Mouse (Mus musculus): ENCODE data around the gene Glcci1. TPM values are rescaled to one million over a fixed set of nuclear protein-coding genes. Genes with fewer than 3 reads are reported as not detected.
A peak's percentile ranks its signal among the peaks of the same experiment; 100 is the strongest.

The Glcci1 gene
- total and polyA plus RNA-seq, 2 experiments from 2014 or later: 9.9 to 26.4 TPM

DNA sequence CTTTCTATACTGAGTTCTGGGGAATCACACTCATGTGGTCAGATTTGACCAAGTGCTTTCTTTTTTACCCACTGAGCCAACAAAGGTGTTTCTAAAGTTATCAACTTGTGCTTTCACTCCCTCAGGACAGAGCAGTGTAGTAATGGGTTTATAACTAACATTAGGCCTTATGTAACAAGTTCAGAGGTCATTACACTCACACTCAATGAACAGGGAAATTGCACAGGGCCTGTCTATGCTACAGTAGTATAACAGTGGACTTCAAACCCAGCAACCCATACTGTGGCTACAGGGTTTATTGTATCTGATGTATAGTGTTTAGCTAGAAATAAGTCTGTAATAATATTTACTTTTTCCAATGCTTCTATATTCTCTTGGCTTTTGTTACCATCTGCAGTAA, 2.8 kb upstream of the Glcci1 start:
- no peak overlapping the region for H3K27ac ChIP-seq (ENCODE audit: low read depth, low read length)
- no peak for TF ChIP-seq CTCF (IDR thresholded peaks at IDR 0.05; ENCODE audit: low read depth)

DNA sequence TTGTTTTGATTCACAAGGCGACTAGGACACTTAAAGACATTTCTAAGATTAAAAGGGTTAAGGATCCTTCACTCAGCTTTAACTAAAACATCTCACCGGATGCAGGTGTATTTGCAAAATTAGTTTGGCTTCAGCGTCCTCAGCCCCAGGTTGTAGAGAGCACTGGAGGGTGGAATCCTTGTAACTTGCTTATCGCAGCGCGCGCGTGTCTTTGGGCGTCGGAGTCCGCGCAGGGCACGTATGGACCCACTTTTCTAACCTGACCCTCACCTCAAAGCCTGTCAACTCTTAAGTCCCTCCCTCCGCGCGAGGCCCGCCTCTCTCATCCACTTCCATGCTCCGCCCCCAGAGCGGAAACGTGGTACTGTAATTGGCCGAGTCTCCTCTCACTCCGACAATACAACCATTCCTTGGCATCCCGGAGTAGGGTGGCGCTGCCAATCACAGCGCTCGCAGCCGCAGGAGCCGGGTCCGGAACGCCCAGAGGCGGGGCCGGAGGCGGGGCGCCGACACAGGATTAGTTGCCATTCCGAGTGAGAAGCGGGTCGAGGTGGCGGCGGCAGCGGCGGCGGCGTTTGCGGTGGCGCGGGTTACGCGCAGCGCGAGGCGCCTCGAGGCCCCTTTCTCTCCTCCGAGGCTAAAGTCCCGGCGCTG, 390 bp upstream of the Glcci1 start:
- Histone ChIP-seq H3K4me1 (ENCODE audit: insufficient read depth) (peaks cover 18% of the 10 kb centered on the region), H3K9ac (peak overlapping the region; percentile 92), H3K27ac (ENCODE audit: low read depth, low read length) (peak overlapping the region; percentile 99), H3K36me3 (ENCODE audit: insufficient read depth) (no peaks in the 10 kb centered on the region), H3K9me3 (ENCODE audit: low read length) (no peaks in the 10 kb centered on the region), H3K4me2 (ENCODE audit: low read depth) (peak overlapping the region; percentile 63), H3K4me3 (ENCODE audit: low read depth, low read length) (peak overlapping the region; percentile 84), H3K27me3 (ENCODE audit: insufficient read depth, low read length) (no peaks in the 10 kb centered on the region)
- WGBS: under 1% methylated on average over 55 of the region's 56 CpGs
- peak; percentile 99 for ATAC-seq
- no peak; the same call in 1 of the 2 replicates for TF ChIP-seq CTCF (IDR thresholded peaks at IDR 0.05; ENCODE audit: low read depth)
- peak; percentile 99 for DNase-seq

More for the DNA sequence above, 2.8 kb upstream of the Glcci1 start:
- ATAC-seq (no peak), DNase-seq (no peak)
- Histone ChIP-seq H3K27me3 (ENCODE audit: insufficient read depth, low read length) (no peaks in the 10 kb centered on the region), H3K9ac (no peak overlapping the region), H3K9me3 (ENCODE audit: low read length) (no peaks in the 10 kb centered on the region), H3K4me3 (ENCODE audit: low read depth, low read length) (no peak overlapping the region), H3K36me3 (ENCODE audit: insufficient read depth) (no peaks in the 10 kb centered on the region), H3K4me2 (ENCODE audit: low read depth) (no peak overlapping the region), H3K4me1 (ENCODE audit: insufficient read depth) (peaks cover 3% of the 10 kb centered on the region; the same call in 1 of the 2 replicates)

DNA sequence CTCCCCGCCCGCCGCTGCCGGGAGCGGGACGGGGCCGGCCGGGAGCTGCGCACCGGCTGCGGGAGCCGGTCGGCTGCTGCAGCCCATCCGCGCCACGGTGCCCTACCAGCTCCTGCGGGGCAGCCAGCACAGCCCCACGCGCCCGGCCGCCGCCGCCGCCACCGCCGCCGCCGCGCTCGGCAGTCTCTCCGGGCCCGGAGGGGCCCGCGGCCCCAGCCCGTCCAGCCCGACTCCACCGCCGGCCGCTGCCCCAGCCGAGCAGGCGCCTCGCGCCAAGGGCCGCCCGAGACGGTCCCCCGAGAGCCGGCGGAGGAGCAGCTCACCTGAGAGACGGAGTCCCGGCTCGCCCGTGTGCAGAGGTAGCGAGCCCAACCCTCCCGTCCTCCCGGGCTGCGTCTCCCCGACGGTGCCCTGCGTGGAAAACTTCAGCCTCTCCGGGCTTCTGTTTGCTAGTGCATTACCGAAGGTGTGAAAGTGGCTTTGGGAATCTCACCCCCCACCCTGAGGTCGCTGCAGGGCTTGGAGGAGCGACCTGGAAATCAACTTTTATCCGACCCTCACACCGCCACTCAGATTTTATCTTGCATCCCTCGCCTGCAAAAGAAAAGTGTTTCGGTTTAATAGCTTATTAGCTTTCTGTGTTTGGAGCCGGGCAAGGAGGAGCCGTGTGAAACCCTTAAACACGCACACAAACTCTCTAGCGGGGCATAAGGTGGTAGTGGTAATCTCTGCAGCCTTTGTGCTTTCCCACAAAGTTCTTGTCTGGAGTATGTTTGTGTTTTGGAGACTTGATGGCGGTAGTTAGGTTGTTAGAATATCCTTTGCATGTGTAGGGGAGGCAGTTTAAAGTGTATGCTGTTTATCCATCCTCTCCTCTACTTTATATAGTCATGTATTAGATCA, 812 bp downstream of the Glcci1 start:
- Histone ChIP-seq H3K4me2 (ENCODE audit: low read depth) (peak overlapping the region; percentile 63), H3K27me3 (ENCODE audit: insufficient read depth, low read length) (no peaks in the 10 kb centered on the region), H3K36me3 (ENCODE audit: insufficient read depth) (no peaks in the 10 kb centered on the region), H3K9ac (peak overlapping the region; percentile 92), H3K4me3 (ENCODE audit: low read depth, low read length) (peak overlapping the region; percentile 84), H3K9me3 (ENCODE audit: low read length) (no peaks in the 10 kb centered on the region), H3K4me1 (ENCODE audit: insufficient read depth) (peaks cover 18% of the 10 kb centered on the region), H3K27ac (ENCODE audit: low read depth, low read length) (peak overlapping the region; percentile 99)
- ATAC-seq: no peak
- DNase-seq: peak; percentile 51
- TF ChIP-seq CTCF (IDR thresholded peaks at IDR 0.05; ENCODE audit: low read depth): no peak
- under 1% methylated on average over 61 of the region's 73 CpGs for WGBS

DNA sequence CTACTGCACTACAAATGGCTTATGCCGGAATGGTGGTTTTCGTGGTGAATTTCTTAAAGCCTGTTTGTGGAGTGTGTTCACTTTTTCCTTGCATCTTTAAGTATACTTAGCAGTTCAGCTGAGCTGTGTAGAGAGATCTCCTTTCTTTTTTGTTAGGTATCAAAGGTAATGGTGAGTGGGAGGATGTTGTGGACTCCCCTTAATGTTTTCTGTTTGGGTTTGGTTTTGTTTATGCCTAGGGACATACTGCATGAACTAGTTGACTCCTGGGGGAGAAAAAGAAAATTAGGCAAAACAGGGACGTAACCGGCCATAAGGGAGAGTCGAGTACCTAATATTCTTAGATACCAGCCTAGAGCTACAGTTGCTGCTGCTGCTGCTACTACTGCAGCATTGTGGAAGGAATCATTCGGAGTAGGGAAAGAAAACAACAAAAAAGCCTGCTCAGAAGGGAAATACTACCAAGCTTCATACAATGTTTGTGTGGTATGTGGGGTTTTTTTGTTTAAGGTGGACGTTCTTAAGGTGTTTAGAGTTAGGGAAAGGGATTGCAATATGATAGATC, 1.5 kb downstream of the Glcci1 start:
- peak overlapping the region; percentile 99; the same call in 1 of the 2 replicates for H3K27ac ChIP-seq (ENCODE audit: low read depth, low read length)
- H3K4me1 ChIP-seq (ENCODE audit: insufficient read depth): peaks cover 18% of the 10 kb centered on the region
- ATAC-seq: no peak
- WGBS: under 1% methylated on average over 7 of the region's 7 CpGs
- peak overlapping the region; percentile 84 for H3K4me3 ChIP-seq (ENCODE audit: low read depth, low read length)
- peak overlapping the region; percentile 92 for H3K9ac ChIP-seq
- no peaks in the 10 kb centered on the region for H3K27me3 ChIP-seq (ENCODE audit: insufficient read depth, low read length)
- no peaks in the 10 kb centered on the region for H3K9me3 ChIP-seq (ENCODE audit: low read length)
- TF ChIP-seq CTCF (IDR thresholded peaks at IDR 0.05; ENCODE audit: low read depth): no peak
- peak; percentile 33 for DNase-seq
- H3K36me3 ChIP-seq (ENCODE audit: insufficient read depth): no peaks in the 10 kb centered on the region
- H3K4me2 ChIP-seq (ENCODE audit: low read depth): peak overlapping the region; percentile 63

DNA sequence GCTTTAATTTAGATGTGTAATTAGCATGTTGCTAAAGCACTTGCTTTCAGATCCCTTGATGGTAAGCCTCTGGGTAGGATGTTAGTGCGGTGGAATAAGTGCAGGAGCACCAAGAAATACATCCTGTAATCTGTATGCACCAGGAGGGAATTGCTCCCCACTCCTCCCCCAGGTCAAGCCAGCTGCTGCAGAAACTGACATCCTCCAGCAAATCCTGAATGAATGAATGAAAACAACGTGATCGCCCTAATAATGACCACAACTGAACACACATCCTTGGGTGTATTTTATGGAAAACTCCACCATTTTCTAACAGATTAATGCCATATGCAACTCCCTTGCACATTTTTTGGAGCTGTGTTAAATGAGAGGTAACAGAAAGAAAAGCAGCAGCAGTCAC, 2.0 kb downstream of the Glcci1 start:
- TF ChIP-seq CTCF (IDR thresholded peaks at IDR 0.05; ENCODE audit: low read depth): no peak
- Histone ChIP-seq H3K36me3 (ENCODE audit: insufficient read depth) (no peaks in the 10 kb centered on the region), H3K27ac (ENCODE audit: low read depth, low read length) (no peak overlapping the region), H3K9me3 (ENCODE audit: low read length) (no peaks in the 10 kb centered on the region), H3K4me3 (ENCODE audit: low read depth, low read length) (peak overlapping the region; percentile 84), H3K9ac (peak overlapping the region; percentile 92), H3K4me2 (ENCODE audit: low read depth) (peak overlapping the region; percentile 63), H3K4me1 (ENCODE audit: insufficient read depth) (peaks cover 18% of the 10 kb centered on the region), H3K27me3 (ENCODE audit: insufficient read depth, low read length) (no peaks in the 10 kb centered on the region)
- ATAC-seq (no peak), DNase-seq (peak; percentile 24)
- 5% methylated on average over 3 of the region's 3 CpGs for WGBS

DNA sequence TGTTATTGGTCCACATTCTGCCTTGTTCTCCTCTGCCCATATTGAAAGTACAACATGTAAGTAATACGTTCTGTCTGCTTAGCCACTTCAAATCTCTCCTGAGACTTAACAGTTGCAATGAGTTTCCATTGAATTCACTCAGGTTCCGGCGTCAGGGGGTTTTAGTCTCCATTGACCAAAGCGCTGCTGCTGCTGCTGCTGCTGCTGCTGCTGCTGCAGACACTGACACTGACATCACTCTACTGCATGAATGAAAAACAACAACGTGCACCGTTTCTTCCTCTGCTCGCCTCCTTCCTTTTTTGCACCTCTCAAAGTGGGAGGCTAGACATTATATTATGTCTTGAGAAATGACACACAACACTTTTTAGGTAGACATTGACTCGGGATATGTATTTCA, 3.0 kb downstream of the Glcci1 start:
- no peak overlapping the region for H3K27ac ChIP-seq (ENCODE audit: low read depth, low read length)
- no peaks in the 10 kb centered on the region for H3K27me3 ChIP-seq (ENCODE audit: insufficient read depth, low read length)
- H3K36me3 ChIP-seq (ENCODE audit: insufficient read depth): no peaks in the 10 kb centered on the region
- 9% methylated on average over 8 of the region's 8 CpGs for WGBS
- H3K4me3 ChIP-seq (ENCODE audit: low read depth, low read length): peak overlapping the region; percentile 84
- TF ChIP-seq CTCF (IDR thresholded peaks at IDR 0.05; ENCODE audit: low read depth): no peak
- no peaks in the 10 kb centered on the region for H3K9me3 ChIP-seq (ENCODE audit: low read length)
- peaks cover 18% of the 10 kb centered on the region for H3K4me1 ChIP-seq (ENCODE audit: insufficient read depth)
- ATAC-seq (no peak), DNase-seq (peak; percentile 33)
- peak overlapping the region; percentile 63 for H3K4me2 ChIP-seq (ENCODE audit: low read depth)
- peak overlapping the region; percentile 92 for H3K9ac ChIP-seq

Data from forebrain, postnatal 0 days (tissue).